Mouse (Mus musculus): Measurements from ENCODE around the gene 2810021J22Rik. TPM values are rescaled to one million over a fixed set of nuclear protein-coding genes. Genes with fewer than 3 reads are reported as not detected.

2810021J22Rik gene
- total and polyA plus RNA-seq, 2 experiments = 1.3 to 2.6 TPM

- H3K4me1 ChIP-seq (ENCODE audit: control insufficient read depth, insufficient read depth, low read length) = no peaks in the 10 kb centered on the region
- WGBS = 89% methylated on average over 10 of the region's 10 CpGs
- H3K9ac ChIP-seq (ENCODE audit: low read depth, low read length) = no peak overlapping the region
Measured at GRCm38 (mm10) chr11:58890511-58890910, 23.5 kb downstream of the 2810021J22Rik start.

GRCm38 (mm10) chr11:58894456-58894855 lies 27.4 kb downstream of the 2810021J22Rik start:
- Histone ChIP-seq H3K4me3 (ENCODE audit: insufficient read depth, low read depth, low read length) (no peak overlapping the region), H3K36me3 (ENCODE audit: control insufficient read depth, insufficient read depth, low read length) (peaks cover 58% of the 10 kb centered on the region), H3K27ac (replicated peaks; ENCODE audit: insufficient read depth, low read depth, low read length) (no peak overlapping the region), H3K9ac (ENCODE audit: low read depth, low read length) (no peak overlapping the region), H3K27me3 (ENCODE audit: control insufficient read depth, insufficient read depth, low read length) (no peaks in the 10 kb centered on the region), H3K4me1 (ENCODE audit: control insufficient read depth, insufficient read depth, low read length) (no peaks in the 10 kb centered on the region), H3K79me2 (ENCODE audit: control insufficient read depth, insufficient read depth, low read length) (0 out of 2 replicates have a peak, but pooled peaks cover 4% of the 10 kb centered on the region)
- WGBS = 96% methylated on average over 6 of the region's 6 CpGs
- no peak for DNase-seq (ENCODE audit: extremely low read depth, low read depth, low spot score)
- TF ChIP-seq CTCF (IDR thresholded peaks at IDR 0.05; ENCODE audit: low read depth, low read length) = no peak
- no peak for TF ChIP-seq POLR2A (IDR thresholded peaks at IDR 0.05; ENCODE audit: extremely low read depth, insufficient read depth, low read length)

More at GRCm38 (mm10) chr11:58890511-58890910, 23.5 kb downstream of the 2810021J22Rik start:
- TF ChIP-seq POLR2A (IDR thresholded peaks at IDR 0.05; ENCODE audit: extremely low read depth, insufficient read depth, low read length) (no peak), CTCF (IDR thresholded peaks at IDR 0.05; ENCODE audit: low read depth, low read length) (no peak)
- Histone ChIP-seq H3K27me3 (ENCODE audit: control insufficient read depth, insufficient read depth, low read length) (no peaks in the 10 kb centered on the region), H3K79me2 (ENCODE audit: control insufficient read depth, insufficient read depth, low read length) (no peaks in the 10 kb centered on the region), H3K27ac (replicated peaks; ENCODE audit: insufficient read depth, low read depth, low read length) (no peak overlapping the region), H3K4me3 (ENCODE audit: insufficient read depth, low read depth, low read length) (no peak overlapping the region), H3K36me3 (ENCODE audit: control insufficient read depth, insufficient read depth, low read length) (peaks cover 35% of the 10 kb centered on the region)
- no peak for DNase-seq (ENCODE audit: extremely low read depth, low read depth, low spot score)

- Histone ChIP-seq H3K79me2 (ENCODE audit: control insufficient read depth, insufficient read depth, low read length) (peaks cover 4% of the 10 kb centered on the region; the same call in 1 of the 2 replicates), H3K4me1 (ENCODE audit: control insufficient read depth, insufficient read depth, low read length) (no peaks in the 10 kb centered on the region), H3K36me3 (ENCODE audit: control insufficient read depth, insufficient read depth, low read length) (peaks cover 54% of the 10 kb centered on the region), H3K27me3 (ENCODE audit: control insufficient read depth, insufficient read depth, low read length) (no peaks in the 10 kb centered on the region), H3K9ac (ENCODE audit: low read depth, low read length) (no peak overlapping the region), H3K27ac (replicated peaks; ENCODE audit: insufficient read depth, low read depth, low read length) (no peak overlapping the region), H3K4me3 (ENCODE audit: insufficient read depth, low read depth, low read length) (no peak overlapping the region)
- TF ChIP-seq CTCF (IDR thresholded peaks at IDR 0.05; ENCODE audit: low read depth, low read length) (no peak), POLR2A (IDR thresholded peaks at IDR 0.05; ENCODE audit: extremely low read depth, insufficient read depth, low read length) (no peak)
- WGBS = 88% methylated on average over 6 of the region's 6 CpGs
- DNase-seq (ENCODE audit: extremely low read depth, low read depth, low spot score) = no peak
Measured at GRCm38 (mm10) chr11:58897485-58897884, 30.5 kb downstream of the 2810021J22Rik start.

- Histone ChIP-seq H3K4me1 (ENCODE audit: control insufficient read depth, insufficient read depth, low read length) (peaks cover 4% of the 10 kb centered on the region), H3K27ac (replicated peaks; ENCODE audit: insufficient read depth, low read depth, low read length) (no peak overlapping the region), H3K36me3 (ENCODE audit: control insufficient read depth, insufficient read depth, low read length) (peaks cover 37% of the 10 kb centered on the region), H3K9ac (ENCODE audit: low read depth, low read length) (no peak overlapping the region), H3K79me2 (ENCODE audit: control insufficient read depth, insufficient read depth, low read length) (peaks cover 7% of the 10 kb centered on the region; the same call in 1 of the 2 replicates), H3K4me3 (ENCODE audit: insufficient read depth, low read depth, low read length) (no peak overlapping the region), H3K27me3 (ENCODE audit: control insufficient read depth, insufficient read depth, low read length) (no peaks in the 10 kb centered on the region)
- TF ChIP-seq CTCF (IDR thresholded peaks at IDR 0.05; ENCODE audit: low read depth, low read length) (no peak), POLR2A (IDR thresholded peaks at IDR 0.05; ENCODE audit: extremely low read depth, insufficient read depth, low read length) (no peak)
- no peak for DNase-seq (ENCODE audit: extremely low read depth, low read depth, low spot score)
Measured at GRCm38 (mm10) chr11:58901080-58901479, 34.1 kb downstream of the 2810021J22Rik start.

GRCm38 (mm10) chr11:58903511-58904409 lies 36.7 kb downstream of the 2810021J22Rik start, which contains the start of gene Zfp39:
TSS of gene Zfp39 (minus strand) at chr11:58904225.
- Histone ChIP-seq H3K9ac (ENCODE audit: low read depth, low read length) (peak within 1 kb of the TSS; percentile 80), H3K36me3 (ENCODE audit: control insufficient read depth, insufficient read depth, low read length) (peaks cover 22% of the 10 kb centered on the region), H3K27ac (replicated peaks; ENCODE audit: insufficient read depth, low read depth, low read length) (peak within 1 kb of the TSS; percentile 80), H3K4me1 (ENCODE audit: control insufficient read depth, insufficient read depth, low read length) (peaks cover 4% of the 10 kb centered on the region), H3K27me3 (ENCODE audit: control insufficient read depth, insufficient read depth, low read length) (no peaks in the 10 kb centered on the region), H3K79me2 (ENCODE audit: control insufficient read depth, insufficient read depth, low read length) (peaks cover 3% of the 10 kb centered on the region; the same call in 1 of the 2 replicates), H3K4me3 (ENCODE audit: insufficient read depth, low read depth, low read length) (peak within 1 kb of the TSS; percentile 83)
- DNase-seq (ENCODE audit: extremely low read depth, low read depth, low spot score) = peak; percentile 81
- under 1% methylated on average over 40 of the region's 40 CpGs for WGBS
- TF ChIP-seq POLR2A (IDR thresholded peaks at IDR 0.05; ENCODE audit: extremely low read depth, insufficient read depth, low read length) (peak; percentile 73), CTCF (IDR thresholded peaks at IDR 0.05; ENCODE audit: low read depth, low read length) (no peak)

GRCm38 (mm10) chr11:58904410-58904718 lies 37.3 kb downstream of the 2810021J22Rik start:
- Histone ChIP-seq H3K79me2 (ENCODE audit: control insufficient read depth, insufficient read depth, low read length) (peaks cover 3% of the 10 kb centered on the region; the same call in 1 of the 2 replicates), H3K27me3 (ENCODE audit: control insufficient read depth, insufficient read depth, low read length) (no peaks in the 10 kb centered on the region), H3K4me1 (ENCODE audit: control insufficient read depth, insufficient read depth, low read length) (peaks cover 4% of the 10 kb centered on the region), H3K9ac (ENCODE audit: low read depth, low read length) (peak overlapping the region; percentile 57), H3K36me3 (ENCODE audit: control insufficient read depth, insufficient read depth, low read length) (peaks cover 16% of the 10 kb centered on the region), H3K27ac (replicated peaks; ENCODE audit: insufficient read depth, low read depth, low read length) (peak overlapping the region; percentile 56), H3K4me3 (ENCODE audit: insufficient read depth, low read depth, low read length) (peak overlapping the region; percentile 83)
- 0% methylated on average over 8 of the region's 8 CpGs for WGBS
- TF ChIP-seq CTCF (IDR thresholded peaks at IDR 0.05; ENCODE audit: low read depth, low read length) (no peak), POLR2A (IDR thresholded peaks at IDR 0.05; ENCODE audit: extremely low read depth, insufficient read depth, low read length) (no peak)
- DNase-seq (ENCODE audit: extremely low read depth, low read depth, low spot score) = no peak

All from liver, adult 2 months (tissue).